Mouse (Mus musculus) ES-E14 (cell line): ENCODE measurements around the gene Tmem209.

Source experiments
- HCFC1 ChIP-seq: IDR thresholded peaks from 2 replicates; pipeline ENCODE4 v1.6.1; 2012; ENCODE audit warnings: low read length, inconsistent platforms, borderline replicate concordance; ENCODE audit not compliant: insufficient read depth
- ZC3H11A ChIP-seq: IDR thresholded peaks from 2 replicates; pipeline ENCODE4 v1.6.1; 2012; ENCODE audit warnings: low read depth, mild to moderate bottlenecking, inconsistent platforms, low read length, borderline replicate concordance
- ZNF384 ChIP-seq: IDR thresholded peaks from 2 replicates; pipeline ENCODE4 v1.6.1; 2012; ENCODE audit warnings: low read depth, low read length, inconsistent platforms

- TF ChIP-seq ZNF384: no peak
- no peak for TF ChIP-seq HCFC1
- TF ChIP-seq ZC3H11A: no peak
Measured at GRCm38 (mm10) chr6:30439576-30439975, 70.0 kb downstream of the Tmem209 start.
